Mouse (Mus musculus): ENCODE measurements around the gene Bglap. TPM values are rescaled to one million over a fixed set of nuclear protein-coding genes. Genes with fewer than 3 reads are reported as not detected.
"Not testable (repeated sequence)": the region's sequence is repeated elsewhere in the genome, so short reads cannot be mapped to it uniquely, and the experiment has no call there.

Gene Bglap
- polyA plus RNA-seq, 2 experiments = not detected

- H3K4me1 ChIP-seq (replicated peaks; ENCODE audit: control insufficient read depth in 2 of 2, insufficient read depth in 2 of 2, low read length in 1 of 2); H3K36me3 ChIP-seq (replicated peaks; ENCODE audit: control insufficient read depth, insufficient read depth, low read depth); H3K4me3 ChIP-seq (ENCODE audit: insufficient read depth in 1 of 2, low read depth in 2 of 2, low read length in 2 of 2); H3K4me2 ChIP-seq (ENCODE audit: low read depth); DNase-seq (ENCODE audit: low read depth in 3 of 3, low spot score in 3 of 3); H3K9me3 ChIP-seq (ENCODE audit: control insufficient read depth, low read length); ATAC-seq (ENCODE audit: insufficient read depth); H3K9ac ChIP-seq (replicated peaks); H3K27ac ChIP-seq; H3K27me3 ChIP-seq (ENCODE audit: control insufficient read depth, insufficient read depth, low read length): not testable (repeated sequence)
- 79% methylated on average over 9 of the region's 9 CpGs for WGBS (ENCODE audit: insufficient replicate concordance)
Observed at GRCm38 (mm10) chr3:88372643-88373042, 11.6 kb downstream of the Bglap start, which contains the start of gene Bglap3. Gene Bglap3, minus strand, starts transcription at chr3:88372743.

- H3K9ac ChIP-seq (replicated peaks); H3K36me3 ChIP-seq (replicated peaks; ENCODE audit: control insufficient read depth, insufficient read depth, low read depth); DNase-seq (ENCODE audit: low read depth in 3 of 3, low spot score in 3 of 3); H3K27ac ChIP-seq; H3K9me3 ChIP-seq (ENCODE audit: control insufficient read depth, low read length); ATAC-seq (ENCODE audit: insufficient read depth); H3K4me2 ChIP-seq (ENCODE audit: low read depth); H3K4me3 ChIP-seq (ENCODE audit: insufficient read depth in 1 of 2, low read depth in 2 of 2, low read length in 2 of 2): not testable (repeated sequence)
- H3K27me3 ChIP-seq (ENCODE audit: control insufficient read depth, insufficient read depth, low read length) = peaks cover 17% of the 10 kb centered on the region
- WGBS (ENCODE audit: insufficient replicate concordance) = 72% methylated on average over 7 of the region's 7 CpGs
- peaks cover 14 to 15% of the 10 kb centered on the region in 2 experiments for H3K4me1 ChIP-seq (replicated peaks; ENCODE audit: control insufficient read depth in 2 of 2, insufficient read depth in 2 of 2, low read length in 1 of 2)
Observed at GRCm38 (mm10) chr3:88368511-88368910, 15.8 kb downstream of the Bglap start.

- not testable (repeated sequence) for H3K27ac ChIP-seq; H3K4me3 ChIP-seq (ENCODE audit: insufficient read depth in 1 of 2, low read depth in 2 of 2, low read length in 2 of 2); H3K4me2 ChIP-seq (ENCODE audit: low read depth); H3K9me3 ChIP-seq (ENCODE audit: control insufficient read depth, low read length); DNase-seq (ENCODE audit: low read depth in 3 of 3, low spot score in 3 of 3); H3K9ac ChIP-seq (replicated peaks); H3K36me3 ChIP-seq (replicated peaks; ENCODE audit: control insufficient read depth, insufficient read depth, low read depth); ATAC-seq (ENCODE audit: insufficient read depth)
- peaks cover 24 to 25% of the 10 kb centered on the region in 2 experiments for H3K4me1 ChIP-seq (replicated peaks; ENCODE audit: control insufficient read depth in 2 of 2, insufficient read depth in 2 of 2, low read length in 1 of 2)
- 55% methylated on average over 3 of the region's 7 CpGs for WGBS (ENCODE audit: insufficient replicate concordance)
- H3K27me3 ChIP-seq (ENCODE audit: control insufficient read depth, insufficient read depth, low read length) = peaks cover 17% of the 10 kb centered on the region
Observed at GRCm38 (mm10) chr3:88367517-88367916, 16.7 kb downstream of the Bglap start.

- Histone ChIP-seq H3K4me2 (ENCODE audit: low read depth) (peak overlapping the region; percentile 53), H3K27me3 (ENCODE audit: control insufficient read depth, insufficient read depth, low read length) (peaks cover 17% of the 10 kb centered on the region), H3K4me1 (replicated peaks; ENCODE audit: control insufficient read depth in 2 of 2, insufficient read depth in 2 of 2, low read length in 1 of 2) (peaks cover 30 to 31% of the 10 kb centered on the region in 2 experiments)
- WGBS (ENCODE audit: insufficient replicate concordance) = 5% methylated on average over 18 of the region's 22 CpGs
- not testable (repeated sequence) for DNase-seq (ENCODE audit: low read depth in 3 of 3, low spot score in 3 of 3); ATAC-seq (ENCODE audit: insufficient read depth); H3K36me3 ChIP-seq (replicated peaks; ENCODE audit: control insufficient read depth, insufficient read depth, low read depth); H3K9me3 ChIP-seq (ENCODE audit: control insufficient read depth, low read length); H3K9ac ChIP-seq (replicated peaks); H3K4me3 ChIP-seq (ENCODE audit: insufficient read depth in 1 of 2, low read depth in 2 of 2, low read length in 2 of 2); H3K27ac ChIP-seq
Observed at GRCm38 (mm10) chr3:88366830-88367428, 17.3 kb downstream of the Bglap start.

GRCm38 (mm10) chr3:88365705-88366361, 18.4 kb downstream of the Bglap start:
- Histone ChIP-seq H3K4me2 (ENCODE audit: low read depth) (peak overlapping the region; percentile 73), H3K27ac (no peak overlapping the region), H3K4me3 (ENCODE audit: insufficient read depth in 1 of 2, low read depth in 2 of 2, low read length in 2 of 2) (peak overlapping the region; percentile 54 to 58; a peak in 3 of 4 replicates), H3K9ac (replicated peaks) (peak overlapping the region; percentile 52), H3K4me1 (replicated peaks; ENCODE audit: control insufficient read depth in 2 of 2, insufficient read depth in 2 of 2, low read length in 1 of 2) (peaks cover 32 to 37% of the 10 kb centered on the region in 2 experiments), H3K36me3 (replicated peaks; ENCODE audit: control insufficient read depth, insufficient read depth, low read depth) (peaks cover 17% of the 10 kb centered on the region), H3K27me3 (ENCODE audit: control insufficient read depth, insufficient read depth, low read length) (peaks cover 17% of the 10 kb centered on the region), H3K9me3 (ENCODE audit: control insufficient read depth, low read length) (peaks cover 3% of the 10 kb centered on the region)
- 32% methylated on average over 34 of the region's 34 CpGs for WGBS (ENCODE audit: insufficient replicate concordance)
- DNase-seq (ENCODE audit: low read depth in 3 of 3, low spot score in 3 of 3) (no peak), ATAC-seq (ENCODE audit: insufficient read depth) (no peak)
- TF ChIP-seq EP300 (IDR thresholded peaks at IDR 0.05; ENCODE audit: low read depth) (no peak), CTCF (IDR thresholded peaks at IDR 0.05; ENCODE audit: low read depth) (peak; percentile 51)
